Mouse (Mus musculus) thymus, postnatal 10 days (tissue): ENCODE results near the gene Hsh2d.

Source experiments
- DNase-seq, 2 experiments: peaks; one replicate each; pipeline ENCODE4 v3.0.0; 2021; ENCODE audit warnings: low spot score in 2 of 2

Gene Hsh2d

DNA sequence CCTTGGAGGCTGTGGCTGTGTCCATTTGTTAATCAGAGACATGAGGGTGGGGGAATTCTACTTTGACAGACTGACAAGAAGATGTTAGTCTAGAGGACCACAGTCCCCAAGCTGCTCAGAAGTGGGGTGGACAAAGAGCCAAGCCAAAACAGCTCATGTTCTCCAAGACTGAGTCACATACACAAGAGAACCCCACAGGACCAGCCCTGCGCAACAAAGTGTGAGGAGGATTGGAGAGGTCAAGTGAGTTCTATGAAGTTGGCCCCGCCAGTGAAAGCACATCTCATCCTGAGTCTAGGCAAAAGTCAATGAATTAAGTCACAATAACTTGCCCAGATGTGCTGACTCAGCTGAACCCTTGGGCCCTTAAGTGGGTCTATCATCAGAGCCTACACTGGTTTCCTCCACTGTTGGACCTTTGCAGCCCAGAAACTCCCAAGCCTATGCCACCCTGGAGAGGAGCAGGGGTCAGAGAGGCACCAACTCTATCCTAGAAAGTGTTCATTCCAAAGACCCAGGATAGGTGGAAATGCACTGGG is 1.6 kb upstream of the Hsh2d start:
- DNase-seq: no peak

DNA sequence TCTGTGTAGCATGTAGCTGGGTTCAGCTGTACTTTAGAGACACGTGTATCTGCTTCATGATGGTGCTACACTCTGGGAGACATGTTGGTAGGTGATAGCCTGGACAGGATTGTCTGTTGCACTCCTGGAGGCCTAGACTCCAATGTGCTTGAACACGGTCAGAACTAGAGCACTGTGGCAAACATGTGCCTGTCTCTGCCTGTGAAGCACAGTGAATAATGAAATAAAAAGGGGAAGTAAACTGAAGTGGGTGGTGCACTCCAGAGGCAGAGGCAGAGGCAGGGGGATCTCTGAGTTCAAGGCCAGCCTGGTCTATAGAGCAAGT is 739 bp downstream of the Hsh2d start:
- DNase-seq: no peak

DNA sequence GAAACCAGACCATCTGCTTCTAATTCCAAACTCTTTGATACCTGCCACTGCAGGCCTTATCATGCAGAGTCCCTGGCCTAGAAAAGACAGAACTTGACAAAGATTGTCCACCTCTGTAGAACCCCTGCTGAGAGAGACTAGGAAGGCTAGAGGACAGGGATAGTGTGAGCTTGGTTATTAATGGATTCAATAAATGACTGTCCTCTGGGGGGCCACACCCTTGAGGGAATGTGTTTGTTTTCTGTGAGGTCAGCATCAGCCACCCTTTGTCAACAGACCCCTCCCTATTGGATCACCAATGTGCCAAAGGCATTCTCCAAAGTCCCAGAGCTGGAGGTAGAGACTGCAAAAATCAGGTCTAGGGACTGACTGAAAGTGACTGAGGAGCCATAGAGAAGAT is 2.6 kb downstream of the Hsh2d start:
- DNase-seq: no peak

DNA sequence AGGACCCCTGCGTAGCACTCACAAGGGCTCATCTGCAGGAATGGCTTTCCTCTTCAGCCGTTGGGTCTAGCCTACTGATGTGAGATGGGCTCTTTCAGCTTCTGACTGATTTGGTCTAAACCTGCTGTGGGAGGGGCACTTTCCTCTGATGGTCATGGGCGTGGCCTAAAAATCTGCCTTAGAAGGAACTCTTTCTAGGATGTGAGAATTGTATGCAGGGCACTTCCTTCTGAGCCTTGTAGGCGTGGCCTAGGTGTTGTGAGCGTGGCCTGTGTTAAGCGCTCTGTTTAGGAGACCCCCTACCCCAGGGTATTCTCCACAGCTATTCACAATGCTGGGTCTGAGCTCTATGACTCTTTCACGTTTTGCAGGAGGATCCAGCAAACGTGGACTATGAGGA is 8.6 kb downstream of the Hsh2d start:
- no peak for DNase-seq

DNA sequence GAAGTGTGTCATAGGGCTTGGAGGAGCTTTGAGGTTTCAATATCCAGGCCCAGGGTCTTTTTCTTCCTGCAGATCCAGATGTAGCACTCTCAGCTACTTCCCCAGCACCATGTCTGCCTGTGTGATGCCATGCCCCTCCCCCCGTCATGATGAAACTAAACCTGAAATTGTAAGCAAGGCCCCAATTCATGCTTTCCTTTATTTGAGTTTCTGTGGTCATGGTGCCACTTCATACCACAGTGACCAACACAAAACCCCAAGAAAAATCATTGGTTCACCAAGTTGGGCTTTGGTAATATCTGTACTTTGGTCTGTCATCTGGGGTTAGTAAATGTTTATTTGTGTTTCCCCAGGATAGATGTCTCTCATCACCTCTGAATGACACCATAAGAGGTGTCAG is 19.1 kb downstream of the Hsh2d start:
- DNase-seq: no peak

DNA sequence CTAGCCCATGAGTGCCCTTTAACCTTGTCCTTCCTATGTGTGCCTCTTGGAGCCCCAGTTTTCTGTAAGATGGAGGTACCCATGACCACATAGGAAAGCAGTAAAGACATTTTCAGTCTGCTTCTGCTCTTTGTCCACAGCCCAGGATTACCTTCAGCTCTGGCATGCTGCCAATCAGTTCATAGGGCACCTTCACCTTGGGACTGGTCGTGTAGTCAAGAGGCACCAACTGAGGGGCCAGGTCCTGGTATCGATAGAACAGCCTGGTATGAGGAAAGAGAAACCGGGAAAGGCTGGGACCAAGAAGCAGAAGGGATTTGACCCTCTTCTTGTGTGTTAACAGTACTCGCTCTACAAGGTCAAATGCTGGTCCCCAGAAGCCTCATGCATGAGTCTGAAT is 20.8 kb downstream of the Hsh2d start:
- no peak for DNase-seq

DNA sequence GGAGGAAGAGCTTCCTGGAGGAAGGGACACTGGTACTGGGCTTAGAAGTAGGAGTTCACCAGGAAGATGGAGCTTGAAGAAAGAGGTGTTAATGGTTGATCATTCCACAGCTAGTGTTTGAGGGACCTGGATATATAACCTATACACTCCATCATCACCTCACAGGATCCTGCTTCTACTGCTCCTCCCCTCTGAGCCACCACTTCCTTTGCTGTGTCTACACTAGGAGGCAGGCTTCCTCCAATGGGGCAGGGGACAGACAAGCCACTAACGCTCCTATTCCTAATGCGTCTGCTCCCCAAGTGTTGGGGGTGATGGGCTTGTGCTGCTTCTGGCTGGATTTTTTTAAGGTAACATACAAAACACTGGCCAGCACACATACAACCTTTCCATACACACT is 21.3 kb downstream of the Hsh2d start:
- DNase-seq: no peak

- no peak for DNase-seq
Observed at GRCm38 (mm10) chr8:72211846-72212245, 22.4 kb downstream of the Hsh2d start.

GRCm38 (mm10) chr8:72212751-72213150 is 23.3 kb downstream of the Hsh2d start, which contains the start of gene Cib3:
TSS of gene Cib3 (minus strand) at chr8:72212837.
- no peak for DNase-seq

GRCm38 (mm10) chr8:72213536-72213935 is 24.1 kb downstream of the Hsh2d start, which contains the start of gene Gm11034:
TSS of gene Gm11034 (minus strand) at chr8:72213636.
- no peak for DNase-seq

- peak in 1 of 2 experiments; percentile 27 for DNase-seq
Observed at GRCm38 (mm10) chr8:72215060-72215459, 25.6 kb downstream of the Hsh2d start.

DNA sequence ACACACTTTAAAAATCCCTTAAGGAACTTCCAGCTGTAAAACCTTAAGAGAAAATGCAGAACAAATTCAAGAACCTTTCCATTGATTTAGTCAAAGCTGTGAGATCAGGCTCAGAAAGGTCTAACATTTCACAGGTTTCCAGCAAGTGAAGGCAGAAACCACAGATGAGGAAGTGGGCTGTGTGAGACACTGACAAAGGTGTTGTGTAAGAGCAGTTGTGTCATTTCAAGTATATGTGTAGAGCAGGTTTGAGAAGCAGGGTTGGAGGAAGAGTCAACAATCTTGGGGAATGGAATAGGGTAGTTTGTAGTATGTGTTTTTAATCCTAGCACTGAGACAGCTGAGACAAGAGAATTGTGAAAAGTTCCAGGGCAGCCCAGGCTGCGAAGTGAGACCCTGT is 26.4 kb downstream of the Hsh2d start:
- DNase-seq: no peak

GRCm38 (mm10) chr8:72218781-72219540 is 29.5 kb downstream of the Hsh2d start:
- DNase-seq: no peak

GRCm38 (mm10) chr8:72219541-72220363 is 30.3 kb downstream of the Hsh2d start, which contains the start of gene Fam32a:
TSS of gene Fam32a (plus strand) at chr8:72219730.
- peak; percentile 81 to 83 for DNase-seq

DNA sequence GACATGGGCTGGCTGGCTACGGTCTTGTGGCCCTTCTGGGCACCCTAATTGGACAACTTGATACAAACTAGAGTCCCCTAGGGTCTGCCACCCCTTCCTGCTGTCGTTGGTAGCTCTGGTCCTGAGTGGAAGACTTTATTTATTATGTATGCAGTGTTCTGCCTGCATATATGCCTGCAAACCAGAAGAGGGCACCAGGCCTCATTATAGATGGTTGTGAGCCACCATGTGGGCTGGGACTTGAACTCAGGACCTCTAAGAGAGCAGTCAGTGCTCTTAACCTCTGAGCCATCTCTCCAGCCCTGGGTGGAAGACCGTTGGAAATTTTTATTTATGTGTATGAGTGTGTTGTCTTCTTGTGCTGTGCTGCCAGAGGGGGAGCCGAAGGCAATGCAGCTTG is 31.3 kb downstream of the Hsh2d start:
- DNase-seq: no peak

GRCm38 (mm10) chr8:72222656-72223055 is 33.2 kb downstream of the Hsh2d start:
- no peak for DNase-seq

- DNase-seq: peak; percentile 97 to 98
Observed at GRCm38 (mm10) chr8:72239499-72240402, 50.3 kb downstream of the Hsh2d start, which contains the start of gene Ap1m1. TSS of gene Ap1m1 (plus strand) at chr8:72240018.

- DNase-seq: no peak
Observed at GRCm38 (mm10) chr8:72240403-72240763, 50.9 kb downstream of the Hsh2d start.

GRCm38 (mm10) chr8:72240951-72241350 is 51.5 kb downstream of the Hsh2d start:
- DNase-seq: no peak

- DNase-seq: no peak
Observed at GRCm38 (mm10) chr8:72242226-72242625, 52.8 kb downstream of the Hsh2d start.

- no peak for DNase-seq
Observed at GRCm38 (mm10) chr8:72244610-72245009, 55.2 kb downstream of the Hsh2d start.
